Mouse (Mus musculus) kidney, postnatal 0 days (tissue): ENCODE data around the gene Nat8f2. TPM values are rescaled to one million over a fixed set of nuclear protein-coding genes. Genes with fewer than 3 reads are reported as not detected.
"Not testable (repeated sequence)": the region's sequence is repeated elsewhere in the genome, so short reads cannot be mapped to it uniquely, and the experiment has no call there.

Experiments
- ATAC-seq: fragments of 200-750 bp; cut with Nextera tagmentation; replicated peaks from 2 replicates; pipeline ENCODE4 v1.8.0; 2017; ENCODE audit warnings: low read depth, moderate number of reproducible peaks, moderate TSS enrichment, moderate library complexity; ENCODE audit not compliant: low FRiP score
- DNase-seq: peaks from one replicate; pipeline ENCODE4 v3.0.0-alpha.2; 2016; ENCODE audit warnings: low spot score
- H3K27ac ChIP-seq: fragments of 300-500 bp; sonication (generic); 2 replicates; pipeline ENCODE4 v1.5.1; 2014; ENCODE audit warnings: mild to moderate bottlenecking
- H3K27me3 ChIP-seq: fragments of 300-500 bp; sonication (generic); 2 replicates; pipeline ENCODE4 v1.6.1; 2014; ENCODE audit warnings: low read length, mixed read lengths; ENCODE audit not compliant: insufficient read depth
- H3K36me3 ChIP-seq: fragments of 300-500 bp; sonication (generic); 2 replicates; pipeline ENCODE4 v1.6.1; 2014; ENCODE audit warnings: low read length, mixed read lengths; ENCODE audit not compliant: insufficient read depth
- H3K4me1 ChIP-seq: fragments of 300-500 bp; sonication (generic); replicated peaks from 2 replicates; pipeline ENCODE4 v1.6.1; 2014; ENCODE audit warnings: antibody characterized with exemption, low read length, mixed read lengths; ENCODE audit not compliant: insufficient read depth
- H3K4me2 ChIP-seq: fragments of 300-500 bp; sonication (generic); 2 replicates; pipeline ENCODE4 v1.6.1; 2014; ENCODE audit warnings: mild to moderate bottlenecking, low read length, moderate library complexity, mixed read lengths
- H3K4me3 ChIP-seq: fragments of 300-500 bp; sonication (generic); replicated peaks from 2 replicates; pipeline ENCODE4 v1.5.1; 2014; ENCODE audit warnings: low read depth, low read length
- H3K9ac ChIP-seq: fragments of 300-500 bp; sonication (generic); 2 replicates; pipeline ENCODE4 v1.6.1; 2014; ENCODE audit warnings: low read depth, low read length
- H3K9me3 ChIP-seq: fragments of 300-500 bp; sonication (generic); replicated peaks from 2 replicates; pipeline ENCODE4 v1.6.1; 2016; ENCODE audit warnings: low read length, inconsistent platforms, mixed read lengths
- CTCF ChIP-seq: IDR thresholded peaks from 2 replicates; pipeline ENCODE4 v1.5.1; 2016; ENCODE audit warnings: antibody characterized with exemption, low read depth, mild to moderate bottlenecking, moderate library complexity
- WGBS: fragments of 180-500 bp; shearing (Covaris S2); extraction: QIAGEN DNeasy Blood & Tissue Kit; methylation state at CpG from one replicate; pipeline ENCODE4 v1.1.7; 2014; 5-methylcytosine and 5-hydroxymethylcytosine counted together
- polyA plus RNA-seq: library from polyadenylated mRNA; unstranded; fragments of >200 nt; fragmentation: Nextera tagmentation; extraction: Ambion mirVana; gene quantifications from 2 replicates; pipeline ENCODE4 v1.2.1, GENCODE M21; 2015

Gene Nat8f2
- polyA plus RNA-seq, 1 experiment from 2014 or later = 2.6 TPM

GRCm38 (mm10) chr6:85909704-85910103, 40.7 kb upstream of the Nat8f2 start:
- Histone ChIP-seq H3K27ac (no peak overlapping the region), H3K4me2 (no peak overlapping the region), H3K27me3 (no peaks in the 10 kb centered on the region), H3K36me3 (no peaks in the 10 kb centered on the region), H3K4me1 (no peaks in the 10 kb centered on the region), H3K9me3 (no peaks in the 10 kb centered on the region), H3K4me3 (no peak overlapping the region), H3K9ac (no peak overlapping the region)
- DNase-seq (no peak), ATAC-seq (no peak)
- TF ChIP-seq CTCF = no peak
- 100% methylated on average over 1 of the region's 1 CpGs for WGBS

- WGBS = 58% methylated on average over 3 of the region's 3 CpGs
- Histone ChIP-seq H3K9ac (no peak overlapping the region), H3K4me2 (no peak overlapping the region), H3K27ac (no peak overlapping the region), H3K9me3 (no peaks in the 10 kb centered on the region), H3K27me3 (no peaks in the 10 kb centered on the region), H3K36me3 (no peaks in the 10 kb centered on the region), H3K4me3 (no peak overlapping the region), H3K4me1 (no peaks in the 10 kb centered on the region)
- DNase-seq (no peak), ATAC-seq (no peak)
- TF ChIP-seq CTCF = no peak
Measured at GRCm38 (mm10) chr6:85908341-85908740, 39.4 kb upstream of the Nat8f2 start.

GRCm38 (mm10) chr6:85906911-85907351, 38.0 kb upstream of the Nat8f2 start:
- H3K4me1 ChIP-seq, H3K36me3 ChIP-seq, H3K27ac ChIP-seq, H3K9ac ChIP-seq, H3K4me3 ChIP-seq, H3K9me3 ChIP-seq, H3K27me3 ChIP-seq, DNase-seq, H3K4me2 ChIP-seq, ATAC-seq: not testable (repeated sequence)
- WGBS = 71% methylated on average over 2 of the region's 2 CpGs

- not testable (repeated sequence) for H3K27ac ChIP-seq, H3K4me1 ChIP-seq, H3K9me3 ChIP-seq, H3K36me3 ChIP-seq, H3K9ac ChIP-seq, H3K27me3 ChIP-seq
- peak; percentile 43 for DNase-seq
- peak within 1 kb of the TSS; percentile 26; the same call in 1 of the 2 replicates for H3K4me3 ChIP-seq
- WGBS = 18% methylated on average over 20 of the region's 20 CpGs
- TF ChIP-seq CTCF = peak; percentile 84
- peak; percentile 56 for ATAC-seq
- peak within 1 kb of the TSS; percentile 25; the same call in 1 of the 2 replicates for H3K4me2 ChIP-seq
Measured at GRCm38 (mm10) chr6:85904642-85905061, 35.7 kb upstream of the Nat8f2 start, which contains the start of gene Nat8f4. Gene Nat8f4, minus strand, starts transcription at chr6:85904884.

- Histone ChIP-seq H3K36me3 (no peaks in the 10 kb centered on the region), H3K4me3 (no peak overlapping the region), H3K27ac (no peak overlapping the region), H3K27me3 (no peaks in the 10 kb centered on the region), H3K4me2 (no peak overlapping the region), H3K9me3 (no peaks in the 10 kb centered on the region), H3K4me1 (no peaks in the 10 kb centered on the region), H3K9ac (no peak overlapping the region)
- ATAC-seq = no peak
- no peak for TF ChIP-seq CTCF
- 88% methylated on average over 2 of the region's 2 CpGs for WGBS
- no peak for DNase-seq
Measured at GRCm38 (mm10) chr6:85902303-85902702, 33.3 kb upstream of the Nat8f2 start.

- not testable (repeated sequence) for ATAC-seq
Measured at GRCm38 (mm10) chr6:85898596-85899475, 29.9 kb upstream of the Nat8f2 start.

More at GRCm38 (mm10) chr6:85898596-85899475, 29.9 kb upstream of the Nat8f2 start:
- H3K27me3 ChIP-seq, H3K9ac ChIP-seq, H3K9me3 ChIP-seq, H3K27ac ChIP-seq, H3K4me1 ChIP-seq, DNase-seq, H3K4me2 ChIP-seq, H3K4me3 ChIP-seq, H3K36me3 ChIP-seq: not testable (repeated sequence)
- WGBS = 74% methylated on average over 7 of the region's 8 CpGs
